Mouse (Mus musculus): ENCODE measurements around the gene Rara.

Rara gene

GRCm38 (mm10) chr11:98952111-98952510 lies 24.5 kb downstream of the Rara start:
- no peak for DNase-seq (ENCODE audit: low read depth, low spot score)

- no peak for DNase-seq (ENCODE audit: low read depth, low spot score)
Measured at GRCm38 (mm10) chr11:98952736-98953135, 25.1 kb downstream of the Rara start.

- no peak for DNase-seq (ENCODE audit: low read depth, low spot score)
Measured at GRCm38 (mm10) chr11:98953361-98953760, 25.7 kb downstream of the Rara start.

DNA sequence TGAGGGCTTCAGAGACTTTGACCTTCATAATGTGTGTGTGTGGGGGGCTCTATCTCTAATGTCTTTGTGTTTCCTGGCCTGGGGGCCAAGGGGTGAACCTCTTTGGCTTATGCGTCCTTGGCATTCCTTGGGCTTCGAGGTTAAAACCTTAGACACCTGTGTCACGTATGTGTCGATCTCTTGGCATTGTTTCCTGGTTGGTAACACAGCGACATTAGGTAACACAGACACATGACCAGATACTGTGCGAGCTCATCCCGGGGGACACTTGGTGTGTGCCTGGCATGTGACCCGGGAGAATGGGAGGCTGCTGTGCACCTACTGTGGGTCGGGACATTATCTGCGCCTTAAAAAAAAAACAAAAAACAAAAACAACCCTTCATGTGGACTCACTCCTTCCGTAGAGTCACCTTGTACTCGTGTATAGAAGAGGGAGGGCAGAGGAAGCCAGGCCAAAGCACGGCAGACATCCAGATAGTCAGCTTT lies 26.3 kb downstream of the Rara start:
- DNase-seq (ENCODE audit: low read depth, low spot score): no peak

GRCm38 (mm10) chr11:98954373-98954772 lies 26.8 kb downstream of the Rara start:
- DNase-seq (ENCODE audit: low read depth, low spot score): peak; percentile 77

DNA sequence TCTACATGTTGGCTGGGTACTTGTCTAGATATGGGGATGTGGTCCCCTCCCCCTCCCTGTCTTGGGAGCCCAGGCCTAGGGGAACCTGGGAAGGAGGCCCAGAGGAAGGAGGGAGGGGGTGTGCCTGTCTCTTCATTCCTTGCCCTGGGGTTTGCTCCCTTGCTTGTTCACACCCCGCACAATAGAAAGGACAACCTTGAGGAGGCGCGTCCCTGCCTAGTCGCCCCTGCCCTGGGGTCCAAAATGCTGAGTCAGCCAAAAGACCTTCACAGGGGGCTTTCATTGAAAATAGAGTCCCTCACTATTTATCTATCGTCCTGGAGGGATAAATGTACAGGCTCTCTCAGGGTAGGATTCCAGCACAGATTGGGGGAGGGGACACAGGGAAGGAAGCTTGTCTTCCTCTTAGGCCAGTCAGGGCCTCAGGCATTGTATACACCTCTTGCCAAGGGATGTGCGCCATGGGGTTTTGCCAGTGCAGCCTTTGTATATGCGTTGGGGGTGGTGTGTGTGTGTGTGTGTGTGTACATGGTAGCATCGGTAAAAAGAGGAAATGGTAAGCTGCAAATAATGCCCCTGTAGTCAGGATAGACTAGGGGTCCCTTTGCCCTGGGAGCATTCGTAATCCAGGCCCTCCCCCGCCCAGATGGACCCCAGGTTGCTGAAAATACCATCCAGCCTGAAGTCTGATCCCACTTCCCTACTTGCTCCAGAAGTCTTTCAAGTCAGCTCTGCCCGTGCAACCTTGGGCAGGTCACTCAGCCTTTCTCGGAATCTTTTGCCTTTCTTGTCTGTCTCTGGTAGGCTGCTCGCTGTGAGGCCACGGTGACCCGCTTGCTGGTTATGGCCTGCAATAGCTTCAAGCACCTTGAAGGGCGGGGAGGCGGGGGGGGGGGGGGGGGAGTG lies 27.4 kb downstream of the Rara start:
- peak; percentile 36 for DNase-seq (ENCODE audit: low read depth, low spot score)

DNA sequence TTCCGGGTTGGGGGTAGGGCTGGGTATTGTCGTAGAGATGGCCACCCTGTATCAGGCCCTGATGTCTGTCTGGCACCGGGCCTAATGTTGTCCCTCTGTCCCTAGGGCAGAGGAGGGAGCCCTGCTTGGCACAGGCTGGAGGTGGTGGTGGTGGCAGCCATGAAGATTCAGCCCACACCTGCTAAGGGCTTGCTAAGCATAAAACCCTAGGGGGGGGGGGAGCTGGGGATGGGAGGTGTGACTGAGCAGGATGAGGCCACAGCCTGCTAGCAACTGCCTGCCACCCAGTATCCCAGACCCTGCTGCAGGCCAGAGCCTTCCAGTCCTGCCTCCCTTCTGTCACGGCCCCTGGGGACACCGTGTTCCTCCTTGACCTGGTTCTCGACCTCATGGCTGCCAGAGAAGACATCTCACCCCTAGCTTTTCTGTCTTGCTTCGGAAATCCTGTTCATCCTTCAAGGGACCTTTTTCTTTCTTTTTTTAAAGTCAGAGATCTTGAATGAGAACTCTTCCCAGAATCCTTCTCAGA lies 28.2 kb downstream of the Rara start:
- no peak for DNase-seq (ENCODE audit: low read depth, low spot score)

DNA sequence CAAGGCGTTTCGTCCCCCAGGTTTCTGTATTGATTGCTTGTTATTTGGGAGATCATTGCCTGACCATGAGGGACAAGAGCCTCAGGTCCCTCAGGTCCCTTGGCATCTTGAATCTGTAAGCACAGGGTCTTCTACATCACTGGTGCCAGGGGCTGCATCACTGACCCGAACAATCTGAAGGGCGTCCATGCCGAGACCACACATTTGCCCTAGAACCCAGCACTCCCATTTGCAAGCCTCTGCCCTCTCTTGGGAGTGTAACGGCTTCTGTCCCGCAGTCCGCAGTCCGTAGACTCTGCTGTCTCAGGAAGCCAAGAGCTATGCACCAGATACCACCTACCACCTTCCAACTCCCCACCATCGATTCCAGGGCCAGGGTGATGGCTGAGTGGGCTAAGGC lies 28.7 kb downstream of the Rara start:
- no peak for DNase-seq (ENCODE audit: low read depth, low spot score)

- DNase-seq (ENCODE audit: low read depth, low spot score): peak; percentile 87
Measured at GRCm38 (mm10) chr11:98959437-98960312, 32.1 kb downstream of the Rara start.

- DNase-seq (ENCODE audit: low read depth, low spot score): peak; percentile 68
Measured at GRCm38 (mm10) chr11:98960313-98960906, 32.8 kb downstream of the Rara start.

GRCm38 (mm10) chr11:98961051-98961592 lies 33.5 kb downstream of the Rara start:
- DNase-seq (ENCODE audit: low read depth, low spot score): peak; percentile 73

DNA sequence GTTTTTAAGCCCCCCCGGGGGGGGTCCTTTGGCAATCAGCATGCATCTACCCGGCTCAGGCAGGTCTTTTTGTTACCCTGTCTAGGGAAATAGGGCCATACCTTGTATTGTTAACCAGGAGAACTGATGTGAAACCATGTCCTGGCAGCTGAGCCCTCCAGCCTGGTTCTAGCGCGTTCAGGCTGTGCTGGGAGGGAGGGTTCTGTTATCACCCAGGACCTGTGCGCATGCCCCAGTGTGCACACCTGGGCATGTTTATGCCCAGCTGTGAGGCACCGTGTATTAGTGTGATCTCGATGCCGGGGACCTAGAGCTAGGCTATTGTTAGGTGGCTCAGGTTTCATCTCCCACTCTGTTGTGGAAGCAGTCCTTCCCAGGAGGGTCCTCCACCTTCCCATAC lies 34.1 kb downstream of the Rara start:
- DNase-seq (ENCODE audit: low read depth, low spot score): peak; percentile 48

- peak; percentile 48 for DNase-seq (ENCODE audit: low read depth, low spot score)
Measured at GRCm38 (mm10) chr11:98962421-98963095, 34.9 kb downstream of the Rara start.

- DNase-seq (ENCODE audit: low read depth, low spot score): peak; percentile 93
Measured at GRCm38 (mm10) chr11:98963191-98964021, 35.8 kb downstream of the Rara start.

- no peak for DNase-seq (ENCODE audit: low read depth, low spot score)
Measured at GRCm38 (mm10) chr11:98964201-98964615, 36.6 kb downstream of the Rara start.

GRCm38 (mm10) chr11:98964616-98965415 lies 37.2 kb downstream of the Rara start:
- no peak for DNase-seq (ENCODE audit: low read depth, low spot score)

GRCm38 (mm10) chr11:98965416-98966077 lies 37.9 kb downstream of the Rara start:
- no peak for DNase-seq (ENCODE audit: low read depth, low spot score)

DNA sequence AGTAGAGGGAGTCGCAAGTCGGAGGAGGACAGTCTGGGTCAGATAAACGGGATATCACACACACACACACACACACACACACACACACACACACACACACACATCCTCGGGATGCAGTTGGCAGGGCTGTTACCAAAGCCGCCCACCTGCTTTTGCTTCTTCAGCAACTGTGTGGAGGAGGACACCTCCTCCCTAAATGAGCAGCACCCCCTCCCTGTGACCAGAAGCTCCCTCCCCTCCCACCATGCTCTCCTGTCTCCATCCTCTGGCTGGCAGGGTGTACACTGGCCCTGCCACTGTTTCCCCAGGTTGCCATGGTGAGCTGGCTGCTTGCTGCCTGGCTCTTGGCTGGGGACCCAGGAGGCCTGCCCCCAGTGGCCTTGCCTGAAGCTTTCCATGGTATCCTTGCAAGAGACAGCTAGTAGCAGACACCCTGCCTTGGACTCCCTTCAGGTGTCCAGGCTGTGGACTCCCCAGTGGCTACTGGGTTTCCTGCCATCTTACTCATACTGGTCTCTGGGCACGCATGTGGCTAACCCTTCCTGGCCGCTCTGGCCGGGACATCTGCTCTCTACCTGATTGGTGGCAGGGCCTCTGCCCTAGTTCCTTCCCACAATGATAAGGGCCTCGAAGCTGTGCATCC lies 39.0 kb downstream of the Rara start:
- peak; percentile 74 for DNase-seq (ENCODE audit: low read depth, low spot score)

All from 3T3-L1 (cell line).